Mouse (Mus musculus) retina, embryonic 14.5 days (tissue): ENCODE measurements around the gene Wdhd1.

Source experiments
- DNase-seq: peaks from one replicate; pipeline ENCODE4 v3.0.0-alpha.2; 2015; ENCODE audit warnings: low spot score

Gene Wdhd1

GRCm38 (mm10) chr14:47221567-47221966 lies 55.1 kb downstream of the Wdhd1 start:
- no peak for DNase-seq

DNA sequence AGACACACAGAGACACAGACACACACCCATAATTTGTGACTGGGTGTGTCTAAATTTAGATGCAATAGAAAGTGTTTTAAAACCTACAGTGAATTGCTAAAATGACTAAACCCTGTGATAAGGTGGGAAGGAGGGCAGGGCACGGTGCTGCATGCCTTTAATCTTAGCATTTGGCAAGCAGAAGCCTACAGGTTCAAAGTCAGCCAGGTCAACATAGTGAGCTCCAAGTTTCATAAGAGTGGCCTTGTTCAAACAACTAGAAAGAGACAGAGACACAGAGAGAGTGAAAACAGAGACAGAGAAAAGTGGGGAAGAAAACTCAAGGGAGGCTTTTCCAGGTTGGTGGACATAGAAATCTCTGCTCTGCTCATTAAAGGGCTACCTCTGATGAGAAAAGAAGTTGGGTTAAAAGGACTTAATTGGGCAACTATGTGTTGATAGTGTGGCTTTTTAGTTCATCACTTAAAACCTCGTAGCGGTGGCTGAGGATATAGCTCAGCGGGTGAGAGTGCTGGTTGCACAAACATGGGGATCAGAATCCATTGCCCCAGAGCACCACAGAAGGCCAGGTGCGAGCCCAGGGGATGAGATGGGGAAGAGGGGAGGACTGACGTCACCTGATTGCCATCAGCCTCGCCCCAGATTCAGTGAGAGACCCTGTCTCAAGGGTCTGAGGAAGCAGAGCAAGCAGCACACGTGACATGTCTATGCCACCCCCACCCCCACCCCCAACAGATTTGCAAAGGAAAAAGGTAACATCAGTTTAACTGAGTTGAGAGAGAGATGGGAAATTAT lies 56.2 kb downstream of the Wdhd1 start:
- no peak for DNase-seq

DNA sequence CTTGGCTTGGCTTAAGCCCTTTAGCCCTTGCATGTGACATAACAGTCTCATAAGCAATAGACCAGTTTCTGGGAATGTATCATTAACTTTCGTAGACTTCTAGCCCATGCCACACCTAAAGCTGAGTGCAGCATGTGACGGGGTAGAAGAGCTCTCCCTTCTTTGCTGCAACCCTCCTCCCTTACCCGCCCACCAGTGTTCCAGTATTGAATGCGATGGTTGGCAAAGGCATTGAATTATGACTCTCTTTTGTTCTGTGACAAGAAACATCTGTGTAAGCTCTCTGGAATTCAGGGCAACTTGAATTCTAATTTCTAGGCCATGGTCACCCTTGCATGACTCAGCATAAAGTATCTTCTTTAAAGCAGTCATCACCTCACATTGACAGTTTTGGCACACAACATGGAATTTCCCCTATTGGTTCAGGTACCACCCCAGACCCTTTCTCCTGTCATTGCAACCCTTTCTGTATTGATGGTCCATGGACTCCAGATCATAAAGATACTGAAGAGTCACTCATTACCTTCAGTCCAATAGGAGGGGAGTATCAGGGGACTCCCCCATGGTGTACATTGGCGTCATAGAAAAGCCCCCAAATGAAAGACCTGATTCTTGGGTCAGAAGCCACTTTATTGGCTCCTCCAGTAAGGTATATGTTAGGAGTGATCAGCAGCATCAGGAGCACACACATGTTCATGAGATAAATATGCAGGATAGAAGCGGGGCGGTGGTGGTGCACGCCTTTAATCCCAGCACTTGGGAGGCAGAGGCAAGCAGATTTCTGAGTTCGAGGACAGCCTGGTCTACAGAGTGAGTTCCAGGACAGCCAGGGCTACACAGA lies 57.7 kb downstream of the Wdhd1 start:
- DNase-seq, result no peak

DNA sequence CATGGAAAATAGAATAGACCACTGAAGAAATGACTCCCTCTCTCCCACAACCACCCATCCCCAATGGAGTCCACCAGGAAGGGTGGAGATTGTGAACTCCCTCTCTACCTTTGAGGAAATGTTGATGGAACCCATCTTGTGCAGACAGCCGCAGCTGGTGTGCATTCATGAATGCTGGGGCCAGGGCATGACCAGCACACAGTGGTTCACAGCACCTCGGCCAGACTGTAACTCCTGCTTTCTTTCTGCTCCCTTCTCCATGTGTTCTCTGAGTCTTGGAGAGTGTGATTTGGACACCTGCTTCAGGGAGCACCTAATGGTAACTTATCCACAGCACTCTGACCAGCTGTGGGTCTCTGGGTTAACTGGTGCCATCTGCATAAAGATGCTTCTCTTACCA lies 60.1 kb downstream of the Wdhd1 start:
- no peak for DNase-seq

DNA sequence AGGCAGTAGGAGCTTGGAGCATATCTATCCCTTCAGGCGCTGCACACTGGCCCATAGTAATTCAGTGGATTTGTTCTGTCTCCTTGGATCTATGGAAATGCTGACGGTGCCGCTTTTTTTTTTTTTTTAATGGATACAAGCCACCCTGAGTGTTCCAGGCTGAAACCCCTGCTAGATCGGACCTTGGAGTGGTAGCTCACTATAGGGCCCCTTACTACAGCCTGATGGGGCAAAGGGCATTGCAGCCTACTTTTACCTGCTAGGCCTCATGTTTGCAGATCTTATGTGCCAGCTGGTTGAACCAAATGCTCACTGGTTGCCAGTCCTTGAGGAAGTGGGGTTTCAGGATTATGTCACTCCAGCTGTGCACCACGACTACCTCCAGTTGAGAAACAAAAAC lies 62.3 kb downstream of the Wdhd1 start:
- no peak for DNase-seq

DNA sequence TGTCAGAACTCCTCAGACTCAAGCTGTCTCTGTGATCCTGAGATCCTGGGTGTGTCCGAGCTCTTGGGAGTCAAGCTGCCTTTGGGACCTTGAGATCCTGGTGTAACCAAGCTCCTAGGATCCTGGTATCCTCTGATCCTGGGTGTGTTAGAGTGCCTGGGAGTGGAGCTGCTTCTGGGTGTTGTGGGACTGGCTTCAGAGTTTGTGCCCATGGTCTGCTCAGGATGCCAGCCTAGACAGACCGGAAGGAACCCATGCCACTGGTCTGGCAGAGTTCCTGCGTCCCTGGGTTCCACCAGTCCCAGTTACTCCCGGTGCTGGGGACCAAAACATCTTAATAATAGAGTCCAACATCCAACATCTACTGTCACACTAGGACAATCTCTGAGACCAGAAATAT lies 63.4 kb downstream of the Wdhd1 start:
- no peak for DNase-seq

- DNase-seq, result no peak
These were observed 66.9 kb downstream of the Wdhd1 start for GRCm38 (mm10) chr14:47209669-47210164.

GRCm38 (mm10) chr14:47208564-47209493 lies 67.8 kb downstream of the Wdhd1 start:
- no peak for DNase-seq

- no peak for DNase-seq
These were observed 70.1 kb downstream of the Wdhd1 start for GRCm38 (mm10) chr14:47206601-47207000.

DNA sequence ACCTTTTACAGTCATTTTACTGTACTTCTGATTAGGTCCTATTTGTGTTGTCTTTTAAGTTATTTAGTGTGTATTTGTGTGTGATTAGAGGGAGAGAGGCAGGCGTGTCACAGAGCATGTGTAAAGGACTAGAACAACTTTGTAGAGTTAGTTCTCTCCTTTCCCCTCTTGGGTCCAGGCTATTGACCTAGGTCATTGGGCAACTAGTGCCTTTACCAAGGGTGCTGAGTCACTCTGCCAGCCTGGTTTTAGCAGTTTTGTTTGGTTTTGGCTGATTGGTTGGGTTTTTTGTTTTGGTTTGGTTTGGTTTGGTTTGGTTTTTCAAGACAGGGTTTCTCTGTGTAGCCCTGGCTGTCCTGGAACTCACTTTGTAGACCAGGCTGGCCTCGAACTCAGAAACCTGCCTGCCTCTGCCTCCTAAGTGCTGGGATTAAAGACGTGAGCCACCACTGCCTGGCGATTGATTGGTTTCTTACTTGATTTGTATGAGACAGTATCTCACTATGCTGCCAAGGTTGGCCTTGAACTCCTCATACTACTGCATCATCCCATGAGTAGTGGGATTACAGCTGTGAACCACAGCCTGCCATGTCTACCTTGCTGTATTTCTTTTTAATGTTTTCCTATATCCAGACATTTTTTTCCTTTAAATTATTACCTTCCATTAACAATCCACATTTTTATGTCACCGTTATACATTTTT lies 71.2 kb downstream of the Wdhd1 start:
- DNase-seq, result no peak

GRCm38 (mm10) chr14:47197340-47197739 lies 79.3 kb downstream of the Wdhd1 start:
- DNase-seq, result no peak

- no peak for DNase-seq
These were observed 79.9 kb downstream of the Wdhd1 start for GRCm38 (mm10) chr14:47196711-47197110.

GRCm38 (mm10) chr14:47194096-47194495 lies 82.6 kb downstream of the Wdhd1 start:
- no peak for DNase-seq

GRCm38 (mm10) chr14:47193506-47193905 lies 83.2 kb downstream of the Wdhd1 start:
- no peak for DNase-seq

- no peak for DNase-seq
These were observed 84.8 kb downstream of the Wdhd1 start for GRCm38 (mm10) chr14:47191861-47192260.
